Mouse (Mus musculus) cerebellum, adult 2 months (tissue): ENCODE data around the gene Tln2.

ENCODE experiments used
- CTCF ChIP-seq: fragments of 200-500 bp; IDR thresholded peaks from 2 replicates; pipeline ENCODE4 v1.5.1; 2011; ENCODE audit warnings: low read depth, mild to moderate bottlenecking, control low read depth, low read length, moderate library complexity, borderline replicate concordance; ENCODE audit not compliant: insufficient read depth
- POLR2A ChIP-seq: fragments of 200-500 bp; IDR thresholded peaks from 2 replicates; pipeline ENCODE4 v1.6.1; 2011; ENCODE audit warnings: low read length, control low read depth, borderline replicate concordance; ENCODE audit not compliant: insufficient read depth

DNA sequence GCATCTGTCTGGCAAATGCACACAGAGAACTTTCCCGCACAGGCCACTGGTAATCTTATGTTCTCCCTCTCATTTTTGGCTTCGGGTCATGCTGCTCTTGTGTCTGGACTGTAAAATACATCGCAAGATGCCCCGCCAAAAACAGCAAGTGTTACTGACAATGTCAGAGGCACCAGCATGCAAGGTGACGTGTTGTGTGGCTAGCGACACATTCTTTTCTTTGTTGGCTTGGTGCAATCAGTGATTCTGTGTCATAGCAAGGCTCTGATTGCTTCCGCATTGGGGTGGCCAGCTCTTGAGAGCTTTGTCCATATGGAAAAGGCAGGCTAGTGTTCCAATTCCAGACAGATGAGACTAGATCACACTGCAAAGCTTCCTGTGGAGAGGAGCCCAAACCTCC lies 288.8 kb downstream of the Tln2 start:
- TF ChIP-seq POLR2A (no peak), CTCF (no peak)
